Mouse (Mus musculus) heart, embryonic 13.5 days (tissue): ENCODE results near the gene Mad2l1bp. TPM values are rescaled to one million over a fixed set of nuclear protein-coding genes. Genes with fewer than 3 reads are reported as not detected.

ENCODE experiments used
- ATAC-seq: fragments of 200-750 bp; cut with Nextera tagmentation; 2 replicates; pipeline ENCODE4 v1.8.0; 2017; ENCODE audit warnings: moderate TSS enrichment; ENCODE audit not compliant: insufficient number of reproducible peaks, low FRiP score, low TSS enrichment; ENCODE audit errors: extremely low read depth
- H3K27ac ChIP-seq: fragments of 300-500 bp; sonication (generic); replicated peaks from 2 replicates; pipeline ENCODE4 v1.5.1; 2015; ENCODE audit warnings: moderate library complexity, mild to moderate bottlenecking, inconsistent platforms
- H3K27me3 ChIP-seq: fragments of 300-500 bp; sonication (generic); replicated peaks from 2 replicates; pipeline ENCODE4 v1.6.1; 2015; ENCODE audit warnings: mild to moderate bottlenecking, inconsistent platforms
- H3K36me3 ChIP-seq: fragments of 300-500 bp; sonication (generic); 2 replicates; pipeline ENCODE4 v1.6.1; 2015; ENCODE audit warnings: mild to moderate bottlenecking, inconsistent platforms
- H3K4me1 ChIP-seq: fragments of 300-500 bp; sonication (generic); 2 replicates; pipeline ENCODE4 v1.6.1; 2015; ENCODE audit warnings: inconsistent platforms
- H3K4me2 ChIP-seq: fragments of 300-500 bp; sonication (generic); 2 replicates; pipeline ENCODE4 v1.6.1; 2015; ENCODE audit warnings: inconsistent platforms, mild to moderate bottlenecking, moderate library complexity
- H3K4me3 ChIP-seq: fragments of 300-500 bp; sonication (generic); 2 replicates; pipeline ENCODE4 v1.5.1; 2015; ENCODE audit warnings: moderate library complexity, mild to moderate bottlenecking, inconsistent platforms
- H3K9ac ChIP-seq: fragments of 300-500 bp; sonication (generic); 2 replicates; pipeline ENCODE4 v1.6.1; 2015; ENCODE audit warnings: inconsistent platforms, mild to moderate bottlenecking, moderate library complexity
- H3K9me3 ChIP-seq: fragments of 300-500 bp; sonication (generic); 2 replicates; pipeline ENCODE4 v1.6.1; 2016; ENCODE audit warnings: inconsistent platforms
- WGBS: fragments of 180-500 bp; shearing (Covaris S2); methylation state at CpG from one replicate; pipeline ENCODE4 v1.1.7; 2015; ENCODE audit warnings: mixed read lengths; 5-methylcytosine and 5-hydroxymethylcytosine counted together
- polyA plus RNA-seq: library from polyadenylated mRNA; unstranded; fragments of >200 nt; fragmentation: Nextera tagmentation; extraction: Ambion mirVana; gene quantifications from 2 replicates; pipeline ENCODE4 v1.2.1, GENCODE M21; 2015

The Mad2l1bp gene
- polyA plus RNA-seq, 1 experiment from 2014 or later: 28.1 TPM

- 88% methylated on average over 4 of the region's 4 CpGs for WGBS
- Histone ChIP-seq H3K27me3 (no peaks in the 10 kb centered on the region), H3K4me2 (no peak overlapping the region), H3K4me3 (no peak overlapping the region), H3K9me3 (no peaks in the 10 kb centered on the region), H3K36me3 (peaks cover 86% of the 10 kb centered on the region), H3K4me1 (peaks cover 22% of the 10 kb centered on the region), H3K9ac (no peak overlapping the region), H3K27ac (no peak overlapping the region)
- ATAC-seq: no peak
Measured at GRCm38 (mm10) chr17:46123285-46123684, 30.1 kb downstream of the Mad2l1bp start.

GRCm38 (mm10) chr17:46122791-46123190, 30.6 kb downstream of the Mad2l1bp start:
- no peak for ATAC-seq
- H3K4me3 ChIP-seq: no peak overlapping the region

GRCm38 (mm10) chr17:46119641-46120040, 33.7 kb downstream of the Mad2l1bp start:
- WGBS: 73% methylated on average over 10 of the region's 10 CpGs
- H3K36me3 ChIP-seq: peaks cover 68% of the 10 kb centered on the region
- no peak overlapping the region for H3K9ac ChIP-seq

More at GRCm38 (mm10) chr17:46122791-46123190, 30.6 kb downstream of the Mad2l1bp start:
- WGBS: 90% methylated on average over 4 of the region's 4 CpGs
- Histone ChIP-seq H3K36me3 (peaks cover 86% of the 10 kb centered on the region), H3K4me1 (peaks cover 26% of the 10 kb centered on the region), H3K4me2 (no peak overlapping the region), H3K9me3 (no peaks in the 10 kb centered on the region), H3K9ac (no peak overlapping the region), H3K27ac (no peak overlapping the region), H3K27me3 (no peaks in the 10 kb centered on the region)

GRCm38 (mm10) chr17:46118423-46118850, 34.9 kb downstream of the Mad2l1bp start:
- 0 out of 2 replicates have a peak overlapping the region, but pooled peaks have one; percentile 28 for H3K27ac ChIP-seq
- no peak overlapping the region for H3K4me2 ChIP-seq
- 60% methylated on average over 4 of the region's 4 CpGs for WGBS
- peaks cover 56% of the 10 kb centered on the region for H3K36me3 ChIP-seq
- H3K4me3 ChIP-seq: no peak overlapping the region
- no peaks in the 10 kb centered on the region for H3K9me3 ChIP-seq
- no peaks in the 10 kb centered on the region for H3K27me3 ChIP-seq
- ATAC-seq: no peak
- no peak overlapping the region for H3K9ac ChIP-seq
- peaks cover 34% of the 10 kb centered on the region for H3K4me1 ChIP-seq

More at GRCm38 (mm10) chr17:46119641-46120040, 33.7 kb downstream of the Mad2l1bp start:
- Histone ChIP-seq H3K9me3 (no peaks in the 10 kb centered on the region), H3K27ac (no peak overlapping the region), H3K4me1 (peaks cover 41% of the 10 kb centered on the region), H3K27me3 (no peaks in the 10 kb centered on the region), H3K4me3 (no peak overlapping the region), H3K4me2 (no peak overlapping the region)
- no peak for ATAC-seq

- 65% methylated on average over 13 of the region's 13 CpGs for WGBS
- ATAC-seq: no peak
- Histone ChIP-seq H3K36me3 (peaks cover 50% of the 10 kb centered on the region), H3K27me3 (no peaks in the 10 kb centered on the region), H3K4me3 (no peak overlapping the region), H3K27ac (0 out of 2 replicates have a peak overlapping the region, but pooled peaks have one; percentile 28), H3K4me1 (peaks cover 29% of the 10 kb centered on the region), H3K9ac (0 out of 2 replicates have a peak overlapping the region, but pooled peaks have one; percentile 44), H3K9me3 (no peaks in the 10 kb centered on the region), H3K4me2 (no peak overlapping the region)
Measured at GRCm38 (mm10) chr17:46117623-46118422, 35.5 kb downstream of the Mad2l1bp start.

GRCm38 (mm10) chr17:46116881-46117280, 36.5 kb downstream of the Mad2l1bp start:
- Histone ChIP-seq H3K27me3 (no peaks in the 10 kb centered on the region), H3K4me1 (peaks cover 25% of the 10 kb centered on the region), H3K27ac (no peak overlapping the region), H3K9ac (no peak overlapping the region), H3K4me3 (no peak overlapping the region), H3K4me2 (no peak overlapping the region), H3K9me3 (no peaks in the 10 kb centered on the region), H3K36me3 (peaks cover 42% of the 10 kb centered on the region)
- WGBS: 73% methylated on average over 3 of the region's 3 CpGs
- ATAC-seq: no peak

- no peak for ATAC-seq
- 92% methylated on average over 11 of the region's 11 CpGs for WGBS
- no peak overlapping the region for H3K4me2 ChIP-seq
Measured at GRCm38 (mm10) chr17:46116138-46116537, 37.2 kb downstream of the Mad2l1bp start.

GRCm38 (mm10) chr17:46115489-46115888, 37.9 kb downstream of the Mad2l1bp start:
- Histone ChIP-seq H3K9me3 (no peaks in the 10 kb centered on the region), H3K4me1 (peaks cover 32% of the 10 kb centered on the region), H3K27me3 (no peaks in the 10 kb centered on the region), H3K4me2 (no peak overlapping the region), H3K27ac (no peak overlapping the region), H3K36me3 (peaks cover 40% of the 10 kb centered on the region), H3K4me3 (no peak overlapping the region), H3K9ac (no peak overlapping the region)
- no peak for ATAC-seq
- 58% methylated on average over 2 of the region's 2 CpGs for WGBS

More at GRCm38 (mm10) chr17:46116138-46116537, 37.2 kb downstream of the Mad2l1bp start:
- no peaks in the 10 kb centered on the region for H3K9me3 ChIP-seq
- no peak overlapping the region for H3K27ac ChIP-seq
- H3K36me3 ChIP-seq: peaks cover 42% of the 10 kb centered on the region
- H3K27me3 ChIP-seq: no peaks in the 10 kb centered on the region
- H3K4me3 ChIP-seq: no peak overlapping the region
- no peak overlapping the region for H3K9ac ChIP-seq
- peaks cover 32% of the 10 kb centered on the region for H3K4me1 ChIP-seq

- Histone ChIP-seq H3K36me3 (peaks cover 3% of the 10 kb centered on the region; the same call in 1 of the 2 replicates), H3K4me3 (peak within 1 kb of the TSS; percentile 92), H3K9me3 (no peaks in the 10 kb centered on the region), H3K27ac (peak within 1 kb of the TSS; percentile 74), H3K27me3 (peaks cover 29% of the 10 kb centered on the region), H3K4me2 (peak within 1 kb of the TSS; percentile 90), H3K4me1 (peaks cover 14% of the 10 kb centered on the region), H3K9ac (peak within 1 kb of the TSS; percentile 95)
- no peak; the same call in 1 of the 2 replicates for ATAC-seq
- WGBS: 5% methylated on average over 38 of the region's 38 CpGs
Measured at GRCm38 (mm10) chr17:46110402-46111289, 42.7 kb downstream of the Mad2l1bp start, which contains the start of gene Mrps18a. Gene Mrps18a, plus strand, starts transcription at chr17:46110986.

- Histone ChIP-seq H3K36me3 (no peaks in the 10 kb centered on the region), H3K9ac (no peak overlapping the region), H3K4me1 (peaks cover 21% of the 10 kb centered on the region), H3K9me3 (no peaks in the 10 kb centered on the region), H3K27me3 (peaks cover 29% of the 10 kb centered on the region), H3K4me2 (no peak overlapping the region), H3K4me3 (no peak overlapping the region), H3K27ac (no peak overlapping the region)
- ATAC-seq: no peak
- WGBS: 62% methylated on average over 4 of the region's 4 CpGs
Measured at GRCm38 (mm10) chr17:46108286-46108685, 45.1 kb downstream of the Mad2l1bp start.

GRCm38 (mm10) chr17:46104487-46104886, 48.9 kb downstream of the Mad2l1bp start:
- Histone ChIP-seq H3K9ac (peak overlapping the region; percentile 48; the same call in 1 of the 2 replicates), H3K36me3 (no peaks in the 10 kb centered on the region), H3K4me3 (no peak overlapping the region), H3K9me3 (no peaks in the 10 kb centered on the region), H3K4me2 (peak overlapping the region; percentile 35), H3K4me1 (peaks cover 10% of the 10 kb centered on the region), H3K27ac (peak overlapping the region; percentile 41; the same call in 1 of the 2 replicates), H3K27me3 (peaks cover 23% of the 10 kb centered on the region)
- ATAC-seq: 0 out of 2 replicates have a peak, but pooled peaks have one; percentile 25
- 26% methylated on average over 12 of the region's 12 CpGs for WGBS
